Mouse (Mus musculus): Measurements from ENCODE around the gene Slc39a3.

- no peak for TF ChIP-seq POLR2A (IDR thresholded peaks at IDR 0.05; ENCODE audit: low read depth, low read length)
- TF ChIP-seq CTCF (IDR thresholded peaks at IDR 0.05; ENCODE audit: extremely low read depth, insufficient read depth, insufficient read length, insufficient replicate concordance): no peak
These were observed 39.2 kb downstream of the Slc39a3 start for GRCm38 (mm10) chr10:80998021-80998420.
